Mouse (Mus musculus) heart, postnatal 10 days (tissue): Measurements from ENCODE around the gene Col8a1. TPM values are rescaled to one million over a fixed set of nuclear protein-coding genes. Genes with fewer than 3 reads are reported as not detected.

Experiments used
- total RNA-seq, 2 experiments: library from RNA; stranded (reverse); gene quantifications; 2 replicates each; pipeline ENCODE4 v1.2.3; 2021

Col8a1 gene
- total RNA-seq, 2 experiments from 2014 or later, result 7.2 TPM

Other genes starting within 250 kb of the Col8a1 start
- gene Cmss1, start 147.9 kb downstream of the Col8a1 start, total RNA-seq, result 10 to 100 TPM; 38.5 to 39.4 TPM